Mouse (Mus musculus) liver, embryonic 16.5 days (tissue): Measurements from ENCODE around the gene Mcub. TPM values are rescaled to one million over a fixed set of nuclear protein-coding genes. Genes with fewer than 3 reads are reported as not detected.

Experiments
- ATAC-seq: fragments of 200-750 bp; cut with Nextera tagmentation; 2 replicates; pipeline ENCODE4 v1.8.0; 2017; ENCODE audit warnings: low read depth, mild to moderate bottlenecking, moderate number of reproducible peaks, moderate library complexity
- H3K27ac ChIP-seq: fragments of 300-500 bp; sonication (generic); 2 replicates; pipeline ENCODE4 v1.5.1; 2014; ENCODE audit warnings: mild to moderate bottlenecking, low read length
- H3K27me3 ChIP-seq: fragments of 300-500 bp; sonication (generic); 2 replicates; pipeline ENCODE4 v1.6.1; 2014; ENCODE audit warnings: low read depth, low read length, mixed read lengths; ENCODE audit not compliant: control insufficient read depth, insufficient read depth
- H3K36me3 ChIP-seq: fragments of 300-500 bp; sonication (generic); 2 replicates; pipeline ENCODE4 v1.6.1; 2014; ENCODE audit warnings: mild to moderate bottlenecking; ENCODE audit not compliant: control insufficient read depth, insufficient read depth
- H3K4me1 ChIP-seq: fragments of 300-500 bp; sonication (generic); 2 replicates; pipeline ENCODE4 v1.6.1; 2014; ENCODE audit warnings: low read depth, low read length, mixed read lengths; ENCODE audit not compliant: control insufficient read depth
- H3K4me2 ChIP-seq: fragments of 300-500 bp; sonication (generic); 2 replicates; pipeline ENCODE4 v1.6.1; 2014; ENCODE audit warnings: low read depth, low read length, mixed read lengths
- H3K4me3 ChIP-seq: fragments of 300-500 bp; sonication (generic); 2 replicates; pipeline ENCODE4 v1.5.1; 2014; ENCODE audit warnings: low read depth, mild to moderate bottlenecking, low read length
- H3K9ac ChIP-seq: fragments of 300-500 bp; sonication (generic); 2 replicates; pipeline ENCODE4 v1.6.1; 2014; ENCODE audit warnings: low read depth, low read length
- H3K9me3 ChIP-seq: fragments of 300-500 bp; sonication (generic); replicated peaks from 2 replicates; pipeline ENCODE4 v1.6.1; 2016; ENCODE audit warnings: low read length; ENCODE audit not compliant: control insufficient read depth
- WGBS: fragments of 180-500 bp; shearing (Covaris S2); extraction: QIAGEN DNeasy Blood & Tissue Kit; methylation state at CpG from one replicate; pipeline ENCODE4 v1.1.7; 2014; ENCODE audit not compliant: insufficient replicate concordance; 5-methylcytosine and 5-hydroxymethylcytosine counted together
- polyA plus RNA-seq: library from polyadenylated mRNA; unstranded; fragments of >200 nt; fragmentation: Nextera tagmentation; extraction: Ambion mirVana; gene quantifications from 2 replicates; pipeline ENCODE4 v1.2.1, GENCODE M21; 2015

Gene Mcub
- polyA plus RNA-seq, 1 experiment from 2014 or later, result 15.4 TPM

GRCm38 (mm10) chr3:129940780-129941179 is 29.2 kb downstream of the Mcub start:
- Histone ChIP-seq H3K9me3 (no peaks in the 10 kb centered on the region), H3K4me3 (no peak overlapping the region), H3K4me1 (no peaks in the 10 kb centered on the region), H3K4me2 (no peak overlapping the region), H3K9ac (no peak overlapping the region), H3K27ac (no peak overlapping the region), H3K36me3 (no peaks in the 10 kb centered on the region), H3K27me3 (no peaks in the 10 kb centered on the region)
- ATAC-seq, result no peak
- WGBS, result 92% methylated on average over 2 of the region's 2 CpGs

DNA sequence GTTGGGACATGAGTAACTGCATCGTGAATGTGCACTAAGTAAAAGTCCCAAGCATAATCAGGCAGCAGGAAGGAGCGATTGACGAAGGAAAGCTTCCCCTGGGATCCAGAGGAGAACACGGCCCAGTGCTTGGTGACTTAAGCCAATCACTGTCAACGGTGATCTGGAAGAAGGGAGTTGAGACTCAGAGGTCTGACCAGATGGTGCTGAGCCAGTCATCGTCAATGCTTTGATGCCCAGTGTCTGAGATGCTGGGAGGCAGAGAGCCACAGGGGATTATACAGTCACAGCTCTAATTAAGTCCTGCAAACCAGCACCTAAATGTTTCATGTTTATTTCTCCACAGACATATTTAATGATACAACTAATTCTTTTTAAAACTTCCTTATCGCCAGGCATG is 30.9 kb downstream of the Mcub start:
- 68% methylated on average over 7 of the region's 7 CpGs for WGBS
- no peak overlapping the region for H3K27ac ChIP-seq
- H3K27me3 ChIP-seq, result no peaks in the 10 kb centered on the region
- no peaks in the 10 kb centered on the region for H3K4me1 ChIP-seq
- H3K9ac ChIP-seq, result no peak overlapping the region
- H3K4me3 ChIP-seq, result no peak overlapping the region
- no peaks in the 10 kb centered on the region for H3K9me3 ChIP-seq
- ATAC-seq, result no peak
- no peak overlapping the region for H3K4me2 ChIP-seq
- no peaks in the 10 kb centered on the region for H3K36me3 ChIP-seq

DNA sequence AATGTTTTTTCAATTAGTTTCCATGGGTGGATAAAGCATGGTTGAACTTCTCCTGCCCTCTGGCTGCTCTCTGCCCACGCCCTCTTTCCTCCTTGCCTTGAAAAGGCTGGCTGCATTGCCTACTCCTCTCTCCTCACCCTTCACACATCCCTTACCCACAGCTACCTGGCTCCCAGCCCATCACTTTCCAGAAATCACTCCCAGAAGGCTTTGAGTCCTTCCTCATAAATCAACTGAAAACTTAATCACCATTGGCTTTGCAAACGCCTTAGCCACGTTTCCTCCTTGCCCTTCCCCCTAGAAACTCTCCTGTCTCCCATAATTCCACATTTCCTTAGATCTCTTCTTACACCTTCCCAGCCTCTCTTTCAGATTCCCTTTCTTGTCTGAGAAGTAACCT is 32.2 kb downstream of the Mcub start:
- no peak for ATAC-seq
- WGBS, result 53% methylated on average over 3 of the region's 3 CpGs
- no peak overlapping the region for H3K4me3 ChIP-seq

GRCm38 (mm10) chr3:129936561-129936960 is 33.4 kb downstream of the Mcub start:
- Histone ChIP-seq H3K36me3 (no peaks in the 10 kb centered on the region), H3K4me3 (no peak overlapping the region), H3K9ac (no peak overlapping the region), H3K9me3 (no peaks in the 10 kb centered on the region), H3K27ac (no peak overlapping the region), H3K4me1 (no peaks in the 10 kb centered on the region), H3K27me3 (no peaks in the 10 kb centered on the region), H3K4me2 (no peak overlapping the region)
- ATAC-seq, result no peak
- 44% methylated on average over 9 of the region's 9 CpGs for WGBS

More for the DNA sequence above, 32.2 kb downstream of the Mcub start:
- Histone ChIP-seq H3K36me3 (no peaks in the 10 kb centered on the region), H3K9me3 (no peaks in the 10 kb centered on the region), H3K4me1 (no peaks in the 10 kb centered on the region), H3K27me3 (no peaks in the 10 kb centered on the region), H3K27ac (no peak overlapping the region), H3K4me2 (no peak overlapping the region), H3K9ac (no peak overlapping the region)

DNA sequence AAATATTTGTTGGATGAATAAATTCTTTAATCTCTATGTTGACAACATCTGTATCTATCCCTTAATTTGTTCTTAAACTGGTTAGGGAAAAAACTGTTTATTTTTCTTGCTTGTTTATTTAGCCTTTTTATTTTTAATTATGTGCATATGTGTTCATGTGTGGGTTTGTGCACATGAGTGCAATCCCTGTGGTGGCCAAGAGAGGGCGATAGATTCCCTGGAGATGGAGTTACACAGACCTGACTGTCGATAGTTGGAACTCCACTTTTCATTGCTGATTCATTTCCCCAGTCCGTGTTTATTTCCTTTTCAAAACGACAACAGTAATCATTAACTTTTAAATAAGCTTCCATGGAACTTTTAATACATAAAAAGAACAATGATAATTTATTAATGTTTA is 37.6 kb downstream of the Mcub start:
- no peak overlapping the region for H3K27ac ChIP-seq
- H3K4me2 ChIP-seq, result no peak overlapping the region
- no peak overlapping the region for H3K4me3 ChIP-seq
- no peaks in the 10 kb centered on the region for H3K4me1 ChIP-seq
- H3K27me3 ChIP-seq, result no peaks in the 10 kb centered on the region
- H3K9me3 ChIP-seq, result no peaks in the 10 kb centered on the region
- H3K36me3 ChIP-seq, result no peaks in the 10 kb centered on the region
- no peak for ATAC-seq
- H3K9ac ChIP-seq, result no peak overlapping the region
- WGBS, result 22% methylated on average over 4 of the region's 4 CpGs

GRCm38 (mm10) chr3:129930213-129930778 is 39.7 kb downstream of the Mcub start:
- no peak for ATAC-seq

DNA sequence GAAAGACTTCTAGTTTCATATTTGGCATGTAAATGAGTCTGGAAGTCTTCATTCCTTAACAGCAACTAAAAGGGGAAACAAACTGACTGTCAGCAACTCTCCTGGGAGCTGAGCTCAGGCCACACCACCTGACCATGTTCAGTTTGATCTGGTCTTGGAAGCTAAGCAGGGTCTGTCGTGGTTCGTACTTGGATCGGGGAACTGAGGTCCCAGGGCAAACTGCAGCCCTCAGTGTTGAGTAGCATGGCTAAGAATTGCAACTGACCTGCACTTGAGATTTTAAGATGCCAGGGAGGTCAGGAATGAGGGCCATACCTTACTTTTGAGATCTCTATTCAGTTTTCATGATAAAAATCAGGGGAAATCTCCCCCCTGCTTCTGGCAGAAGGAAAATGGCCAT is 44.1 kb downstream of the Mcub start:
- WGBS, result 81% methylated on average over 3 of the region's 3 CpGs
- Histone ChIP-seq H3K4me1 (no peaks in the 10 kb centered on the region), H3K4me3 (no peak overlapping the region), H3K9ac (no peak overlapping the region), H3K27ac (no peak overlapping the region), H3K36me3 (no peaks in the 10 kb centered on the region), H3K9me3 (no peaks in the 10 kb centered on the region), H3K27me3 (no peaks in the 10 kb centered on the region), H3K4me2 (no peak overlapping the region)
- ATAC-seq, result no peak

More at GRCm38 (mm10) chr3:129930213-129930778, 39.7 kb downstream of the Mcub start:
- H3K27me3 ChIP-seq, result no peaks in the 10 kb centered on the region
- H3K4me1 ChIP-seq, result no peaks in the 10 kb centered on the region
- H3K4me2 ChIP-seq, result no peak overlapping the region
- no peaks in the 10 kb centered on the region for H3K36me3 ChIP-seq
- no peak overlapping the region for H3K27ac ChIP-seq
- 61% methylated on average over 6 of the region's 6 CpGs for WGBS
- H3K9ac ChIP-seq, result no peak overlapping the region
- H3K4me3 ChIP-seq, result no peak overlapping the region
- H3K9me3 ChIP-seq, result no peaks in the 10 kb centered on the region

- Histone ChIP-seq H3K27me3 (no peaks in the 10 kb centered on the region), H3K4me1 (no peaks in the 10 kb centered on the region), H3K4me3 (no peak overlapping the region), H3K27ac (no peak overlapping the region), H3K9me3 (no peaks in the 10 kb centered on the region), H3K9ac (no peak overlapping the region), H3K4me2 (no peak overlapping the region), H3K36me3 (no peaks in the 10 kb centered on the region)
- 71% methylated on average over 7 of the region's 7 CpGs for WGBS
- ATAC-seq, result no peak
Observed at GRCm38 (mm10) chr3:129923581-129923980, 46.4 kb downstream of the Mcub start.

DNA sequence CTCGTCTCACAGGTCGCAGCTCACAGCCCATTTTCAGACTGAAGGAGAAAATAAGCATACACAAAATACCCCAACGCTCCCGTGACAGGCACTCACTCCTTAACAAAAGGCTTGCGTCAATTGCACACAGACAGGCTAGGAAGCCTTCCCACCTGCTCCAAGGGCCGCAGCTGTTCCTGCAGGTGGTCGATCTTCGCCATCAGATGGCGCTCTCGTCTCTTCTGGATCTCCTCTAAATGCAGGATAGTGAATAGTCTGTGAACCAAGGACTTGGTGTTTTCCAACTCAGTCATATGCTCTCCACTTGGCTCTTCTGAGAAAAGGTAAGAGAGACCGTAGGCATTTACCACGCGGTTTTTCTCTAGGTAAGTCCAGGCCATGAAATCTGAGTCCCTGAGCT is 51.6 kb downstream of the Mcub start:
- H3K27me3 ChIP-seq, result no peaks in the 10 kb centered on the region
- peak; percentile 27; the same call in 1 of the 2 replicates for ATAC-seq
- no peaks in the 10 kb centered on the region for H3K9me3 ChIP-seq
- 15% methylated on average over 13 of the region's 13 CpGs for WGBS
- no peak overlapping the region for H3K4me2 ChIP-seq
- no peaks in the 10 kb centered on the region for H3K4me1 ChIP-seq
- H3K36me3 ChIP-seq, result 0 out of 2 replicates have a peak, but pooled peaks cover 4% of the 10 kb centered on the region
- H3K27ac ChIP-seq, result no peak overlapping the region
- H3K9ac ChIP-seq, result no peak overlapping the region
- no peak overlapping the region for H3K4me3 ChIP-seq
